Mouse (Mus musculus): ENCODE results near the gene Vegfc.
A peak's percentile ranks its signal among the peaks of the same experiment; 100 is the strongest.

Gene Vegfc

DNA sequence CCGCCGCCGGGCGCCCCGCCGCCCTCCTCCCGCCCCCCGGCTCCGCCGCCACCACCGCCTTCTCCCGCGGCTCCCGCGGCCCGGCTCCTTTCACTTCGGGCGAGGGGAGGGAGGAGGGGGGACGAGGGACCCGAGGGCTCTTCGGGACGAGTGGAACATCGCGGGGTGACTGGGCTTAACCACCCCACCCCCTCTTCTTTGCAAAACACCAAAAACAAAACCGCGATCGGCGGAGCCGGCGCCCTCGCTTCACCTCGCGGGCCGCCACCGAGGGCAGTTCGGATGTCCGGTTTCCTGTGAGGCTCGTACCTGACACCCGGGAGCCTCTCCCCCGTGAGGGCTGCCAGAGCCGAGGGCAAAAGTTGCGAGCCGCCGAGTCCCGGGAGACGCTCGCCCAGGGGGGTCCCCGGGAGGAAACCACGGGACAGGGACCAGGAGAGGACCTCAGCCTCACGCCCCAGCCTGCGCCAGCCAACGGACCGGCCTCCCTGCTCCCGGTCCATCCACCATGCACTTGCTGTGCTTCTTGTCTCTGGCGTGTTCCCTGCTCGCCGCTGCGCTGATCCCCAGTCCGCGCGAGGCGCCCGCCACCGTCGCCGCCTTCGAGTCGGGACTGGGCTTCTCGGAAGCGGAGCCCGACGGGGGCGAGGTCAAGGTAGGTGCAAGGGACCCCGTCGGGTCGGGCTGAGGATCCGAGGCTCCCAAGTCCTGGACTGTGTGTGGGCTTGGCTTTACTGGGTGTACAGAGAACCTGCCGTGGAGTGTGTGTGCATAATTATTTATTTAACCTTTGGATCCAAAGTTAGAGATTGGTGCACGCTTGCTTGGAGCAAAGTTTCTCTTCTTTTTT, at the start of gene Vegfc:
Gene Vegfc, plus strand, starts transcription at position 336 of the 850 bp plus-strand sequence.
- peak; percentile 56 for DNase-seq (ENCODE audit: low spot score)

DNA sequence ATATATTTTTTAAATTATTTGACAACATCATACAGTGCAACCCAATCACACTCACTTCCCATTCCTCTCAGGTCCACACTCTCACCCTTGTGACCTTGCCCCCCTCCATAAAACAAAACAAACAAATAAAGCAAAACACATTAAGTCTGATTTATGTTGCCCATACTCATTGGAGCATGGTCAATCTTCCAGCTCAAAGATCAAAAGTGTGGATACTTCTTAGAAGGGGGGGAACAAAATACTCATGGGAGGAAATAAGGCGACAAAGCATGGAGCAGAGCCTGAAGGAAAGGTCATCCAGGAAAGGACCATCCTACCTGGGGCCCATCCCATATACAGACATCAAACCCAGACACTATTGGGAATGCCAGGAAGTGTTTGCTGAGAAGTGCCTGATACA, 42.8 kb upstream of the Vegfc start:
- DNase-seq (ENCODE audit: low spot score), result no peak

DNA sequence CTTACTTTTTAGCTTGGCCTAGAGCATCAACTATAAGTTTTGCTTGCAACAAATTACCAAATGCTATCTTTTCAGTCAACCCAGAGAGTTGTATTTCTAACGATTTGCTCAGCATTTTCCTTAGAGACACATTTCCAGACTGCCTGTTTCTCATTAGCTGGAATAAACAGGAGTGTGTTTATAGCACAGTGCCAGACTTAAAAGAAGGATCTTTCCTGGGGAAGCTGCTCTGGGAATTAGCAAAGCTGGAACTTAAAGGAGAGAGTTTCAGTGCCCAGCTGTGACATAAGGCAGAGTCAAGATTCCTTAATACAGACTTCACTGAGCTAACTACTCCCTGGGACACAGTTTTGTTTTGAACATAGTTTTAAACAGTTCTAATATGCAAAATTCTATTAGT, 34.8 kb upstream of the Vegfc start:
- no peak for DNase-seq (ENCODE audit: low spot score)

DNA sequence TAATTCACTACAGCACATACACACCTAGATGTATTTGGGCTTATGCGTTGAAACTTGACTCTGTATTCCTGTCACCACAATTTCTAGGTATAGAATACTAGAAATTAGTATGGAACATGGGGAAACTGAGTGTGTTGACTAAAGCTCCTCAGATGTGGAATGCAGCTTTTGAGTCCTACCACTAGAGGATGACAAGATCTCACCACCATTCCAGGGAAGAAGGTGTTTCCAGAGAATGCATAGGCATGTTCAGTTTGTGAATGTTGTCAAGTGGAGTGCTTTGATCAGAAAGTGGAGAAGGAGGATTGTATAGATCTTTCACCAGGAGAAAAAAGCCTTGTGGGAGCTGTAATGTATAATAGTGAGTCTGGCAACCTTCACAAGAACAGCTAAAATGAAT, 33.9 kb upstream of the Vegfc start:
- DNase-seq (ENCODE audit: low spot score), result no peak

DNA sequence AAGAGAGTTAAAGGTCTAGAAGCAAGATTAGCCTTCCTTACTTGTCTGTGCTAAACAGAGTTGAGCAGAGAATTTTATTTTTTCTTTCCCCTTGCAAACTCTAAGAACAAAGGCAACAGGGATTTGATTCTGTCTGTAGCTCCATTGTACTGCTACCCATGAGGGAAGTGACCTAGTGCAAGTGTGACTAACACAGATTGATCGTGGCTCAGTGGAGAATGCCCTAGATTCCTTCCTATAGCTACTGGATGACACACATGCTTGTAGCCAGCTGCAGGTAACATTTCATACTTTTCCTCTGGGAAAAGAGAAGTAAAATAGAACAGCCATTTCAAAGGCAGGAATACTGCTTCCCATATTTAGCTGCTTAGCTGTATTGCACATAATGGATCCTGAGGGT, 24.2 kb upstream of the Vegfc start:
- no peak for DNase-seq (ENCODE audit: low spot score)

DNA sequence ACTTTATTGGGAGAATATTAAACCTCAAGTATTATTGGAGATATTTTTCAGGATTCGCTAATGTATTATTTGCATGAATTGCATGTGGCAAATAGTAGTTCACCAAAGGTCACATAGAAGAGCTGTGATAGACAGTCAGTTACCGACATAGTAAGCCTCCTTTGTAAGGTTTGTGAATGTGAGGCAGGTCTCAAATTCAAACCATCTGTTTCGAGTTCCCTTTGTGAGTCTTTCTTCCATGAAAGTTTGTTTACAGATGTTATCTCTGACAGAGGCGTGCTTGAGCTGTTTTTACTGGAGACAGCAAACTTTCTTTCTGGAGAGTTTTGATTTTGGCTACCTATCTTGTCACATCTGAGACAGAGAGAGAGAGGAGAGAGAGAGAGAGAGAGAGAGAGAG, 11.9 kb upstream of the Vegfc start:
- no peak for DNase-seq (ENCODE audit: low spot score)

DNA sequence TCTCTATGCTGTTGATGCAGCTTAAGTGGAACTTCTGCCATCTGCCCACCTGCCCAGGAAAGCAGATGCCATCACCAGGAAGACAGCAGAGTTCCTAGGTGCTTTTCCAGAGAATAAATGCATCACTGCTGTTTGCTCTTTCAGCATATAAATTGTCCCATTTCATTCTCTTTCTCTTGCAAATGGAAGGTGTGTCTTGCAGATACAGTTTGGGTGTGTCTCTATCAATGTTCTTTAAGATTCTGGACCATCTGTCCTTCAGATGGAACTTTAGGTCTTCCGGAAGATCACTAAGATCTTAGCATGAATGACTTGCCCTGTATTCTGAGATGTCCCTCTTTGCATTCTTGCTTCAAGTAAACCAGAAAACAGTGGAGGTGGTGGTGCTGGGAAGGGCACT, 1.1 kb upstream of the Vegfc start:
- DNase-seq (ENCODE audit: low spot score), result no peak

DNA sequence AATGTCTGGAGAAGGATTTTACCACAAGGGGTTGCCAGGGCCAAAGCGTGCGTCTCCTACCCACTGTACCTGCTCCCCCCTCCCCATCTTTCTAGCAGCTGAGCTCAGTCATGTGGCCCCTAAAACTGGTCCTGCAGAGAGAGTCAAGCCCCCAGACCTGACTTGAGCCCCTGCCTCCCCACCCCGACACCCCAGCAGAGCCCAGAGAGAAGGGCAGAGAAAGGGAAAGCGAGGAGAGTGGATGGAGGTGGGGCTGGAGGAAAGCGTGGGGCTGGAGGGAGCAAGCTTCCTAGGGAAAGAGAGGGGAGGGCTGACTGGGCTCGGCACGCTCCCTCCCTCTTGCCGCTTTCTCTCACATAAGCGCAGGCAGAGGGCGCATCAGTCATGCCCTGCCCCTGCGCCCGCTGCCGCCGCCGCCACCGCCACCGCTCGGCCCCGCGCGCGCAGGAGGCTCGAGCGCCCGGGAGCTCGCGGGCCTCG, 575 bp upstream of the Vegfc start:
- peak; percentile 54 for DNase-seq (ENCODE audit: low spot score)

DNA sequence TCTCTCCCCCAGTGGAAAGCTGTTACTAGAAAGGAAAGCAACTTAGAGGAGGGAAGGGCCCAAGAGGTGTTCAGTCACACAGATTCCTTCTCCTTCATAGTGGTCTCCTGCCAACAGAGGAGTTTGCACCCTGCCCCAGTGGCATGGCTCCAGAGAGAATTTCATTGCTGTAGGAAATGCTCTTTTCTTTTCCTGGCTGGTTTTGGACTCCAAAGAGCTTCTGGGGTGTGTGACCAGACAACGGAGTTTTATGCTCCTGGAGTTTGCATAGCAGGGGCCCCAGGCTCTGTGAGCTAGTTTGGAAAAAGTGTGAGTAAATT, 675 bp downstream of the Vegfc start:
- DNase-seq (ENCODE audit: low spot score), result no peak

DNA sequence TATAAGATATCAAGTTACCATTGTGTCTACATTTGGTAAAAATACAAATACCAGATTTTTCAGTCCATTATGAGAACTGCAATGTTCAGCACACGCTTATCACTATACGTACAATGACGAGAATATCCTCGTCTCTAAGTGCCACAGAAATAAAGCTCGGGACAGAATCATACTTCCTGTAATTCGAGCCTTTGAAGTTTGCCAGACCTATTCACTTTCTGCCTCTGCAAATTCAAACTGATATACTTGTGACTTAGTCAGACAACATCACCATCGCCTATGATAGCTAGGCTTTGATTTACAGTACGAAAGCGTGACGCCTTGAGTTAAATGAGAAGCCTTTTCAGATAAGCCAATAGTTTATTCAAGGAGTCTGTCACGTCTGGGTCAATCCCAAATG, 1.6 kb downstream of the Vegfc start:
- DNase-seq (ENCODE audit: low spot score), result no peak

DNA sequence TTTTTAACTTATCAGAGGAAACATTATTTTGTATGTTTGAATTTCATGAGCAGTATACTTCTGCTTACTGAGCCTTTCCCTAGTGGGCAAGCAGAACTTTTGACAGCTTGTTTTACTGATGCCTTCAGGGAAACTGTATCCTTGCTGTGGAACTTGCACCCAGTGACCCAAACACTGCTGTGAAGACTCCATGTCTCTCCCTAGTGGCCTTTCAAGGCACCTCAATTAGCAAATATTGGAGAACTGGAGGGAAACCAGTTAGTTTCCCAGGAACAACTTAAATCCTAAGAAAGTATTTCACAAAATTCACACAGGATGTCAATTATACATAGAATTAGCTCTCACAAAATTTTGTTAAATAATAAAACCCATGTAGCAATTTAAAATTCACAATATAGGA, 2.2 kb downstream of the Vegfc start:
- DNase-seq (ENCODE audit: low spot score), result no peak

DNA sequence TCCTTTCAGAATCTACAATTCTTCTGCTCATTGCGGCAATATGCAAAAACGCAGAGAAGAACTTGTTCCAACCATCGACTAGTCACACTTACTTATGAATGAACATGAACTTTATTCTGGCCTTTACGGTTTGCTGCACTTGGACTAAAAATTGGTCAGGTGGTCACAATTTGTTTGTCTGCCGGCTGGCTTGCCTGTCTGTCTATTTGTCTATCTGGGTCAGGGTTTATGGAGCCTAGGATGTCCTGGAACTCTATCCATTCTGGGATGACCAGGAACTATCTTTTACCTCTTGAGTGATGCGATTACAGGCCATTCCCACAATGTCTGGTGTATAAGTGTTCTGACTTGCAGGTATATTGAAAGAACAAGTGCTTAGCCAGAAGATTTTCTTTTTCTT, 8.5 kb downstream of the Vegfc start:
- DNase-seq (ENCODE audit: low spot score), result no peak

DNA sequence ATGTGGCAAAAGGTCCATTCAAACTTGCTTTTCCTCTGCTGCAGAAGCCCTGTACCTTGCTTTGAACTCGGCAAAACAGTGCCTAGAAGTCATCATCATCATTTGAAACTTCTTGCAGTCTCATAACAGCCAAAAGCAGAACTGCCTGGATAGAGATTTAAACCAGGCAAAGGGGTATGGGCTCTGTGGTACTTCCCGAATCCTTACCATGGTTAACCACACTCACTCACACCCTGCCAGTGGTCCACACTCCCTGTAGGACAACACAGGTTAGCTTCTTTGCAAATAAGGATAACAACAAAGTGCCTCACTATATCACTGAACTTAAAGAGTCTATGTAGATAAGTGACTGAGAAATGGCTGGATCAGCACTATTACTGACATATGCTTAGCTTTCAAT, 9.7 kb downstream of the Vegfc start:
- DNase-seq (ENCODE audit: low spot score), result no peak

DNA sequence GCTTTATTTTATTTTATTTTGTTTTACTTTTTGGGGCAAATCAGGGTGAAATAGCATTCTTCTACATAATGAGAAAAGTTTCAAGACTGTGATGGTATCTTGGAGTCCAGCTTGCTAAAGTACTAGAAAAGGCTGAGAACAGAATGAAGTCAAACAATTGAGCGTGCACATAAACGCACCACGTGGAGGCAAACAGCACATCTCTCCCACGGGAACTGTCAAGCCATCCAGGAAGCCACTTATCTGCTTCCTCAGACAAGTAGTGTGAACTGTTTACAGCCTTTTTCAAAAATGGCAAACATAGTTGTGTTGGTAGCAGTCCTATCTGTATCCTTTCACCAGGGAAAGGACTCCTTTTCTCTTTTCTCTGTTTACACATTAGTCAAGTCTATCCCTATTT, 11.8 kb downstream of the Vegfc start:
- DNase-seq (ENCODE audit: low spot score), result no peak

DNA sequence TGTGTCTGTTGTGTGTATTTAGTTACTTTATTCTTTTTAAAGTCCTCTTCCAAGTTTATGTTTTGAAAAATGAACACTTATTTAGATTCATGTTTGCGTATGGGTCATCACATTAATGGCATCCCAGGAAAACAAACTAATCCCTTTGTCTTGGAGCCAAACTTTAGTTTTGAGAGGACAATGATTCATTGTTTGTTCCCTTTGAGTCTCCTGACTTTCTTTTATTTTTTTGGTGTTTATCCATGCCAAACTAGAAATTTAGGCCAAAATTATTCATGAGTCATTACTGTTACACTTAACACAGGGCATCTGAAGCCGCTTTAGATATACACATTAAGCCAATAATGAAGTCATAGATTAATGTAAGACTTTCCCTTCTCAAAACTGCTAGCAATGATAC, 12.5 kb downstream of the Vegfc start:
- no peak for DNase-seq (ENCODE audit: low spot score)

DNA sequence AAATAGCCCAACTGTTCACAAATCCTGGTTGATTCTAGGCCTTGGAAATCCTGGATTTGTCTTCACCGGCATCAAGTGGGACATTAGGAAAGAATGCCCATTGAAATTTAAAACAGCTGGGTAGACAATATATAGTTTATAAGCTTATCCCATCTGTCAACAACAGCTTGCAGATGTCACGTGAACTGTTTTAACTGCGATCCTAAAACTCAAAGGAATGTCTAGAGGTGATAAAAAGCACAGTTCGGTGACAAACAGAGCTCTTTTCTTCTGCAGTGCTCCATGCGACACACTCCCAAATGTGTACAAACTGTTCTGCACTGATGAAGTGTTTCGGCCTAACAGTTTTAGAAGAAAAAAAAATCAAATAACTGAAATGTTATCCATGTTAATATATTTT, 22.7 kb downstream of the Vegfc start:
- DNase-seq (ENCODE audit: low spot score), result no peak

DNA sequence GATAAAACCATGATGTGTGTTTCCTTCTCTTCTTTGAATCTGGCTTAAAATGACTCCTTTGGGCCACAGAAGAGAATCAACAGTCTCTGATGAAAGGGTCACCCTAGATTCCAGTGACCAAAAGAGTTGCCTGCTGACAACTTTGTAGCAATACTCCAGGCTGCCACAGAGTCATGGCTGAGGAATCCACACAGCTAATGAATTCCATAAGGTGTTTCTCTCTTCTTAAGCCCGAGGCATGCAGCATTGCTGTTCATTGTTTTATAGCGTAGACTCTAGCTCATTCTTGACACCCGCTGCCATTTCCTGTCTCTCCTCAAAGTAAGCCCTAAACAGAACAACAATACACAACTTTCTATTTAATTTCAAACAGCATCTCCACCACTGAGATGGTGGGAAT, 37.2 kb downstream of the Vegfc start:
- no peak for DNase-seq (ENCODE audit: low spot score)

DNA sequence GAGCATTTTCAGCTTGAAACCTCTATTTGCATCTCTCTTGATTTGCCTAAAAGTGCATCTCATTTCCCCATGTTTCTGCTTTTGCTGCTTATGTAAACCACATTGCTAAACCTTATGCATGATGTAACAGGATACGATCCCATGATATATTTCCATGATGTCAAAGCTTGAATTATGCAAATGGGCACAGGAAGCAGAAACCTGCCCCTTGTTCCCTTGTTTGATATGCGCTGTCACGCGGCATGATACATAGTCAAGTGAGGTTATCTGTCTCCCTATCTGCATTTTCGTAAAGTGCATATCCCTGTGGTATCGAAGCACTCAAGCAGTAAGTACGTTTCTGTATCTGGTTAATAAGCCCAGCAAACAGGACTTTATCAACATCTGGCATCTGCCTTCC, 42.7 kb downstream of the Vegfc start:
- DNase-seq (ENCODE audit: low spot score), result no peak

DNA sequence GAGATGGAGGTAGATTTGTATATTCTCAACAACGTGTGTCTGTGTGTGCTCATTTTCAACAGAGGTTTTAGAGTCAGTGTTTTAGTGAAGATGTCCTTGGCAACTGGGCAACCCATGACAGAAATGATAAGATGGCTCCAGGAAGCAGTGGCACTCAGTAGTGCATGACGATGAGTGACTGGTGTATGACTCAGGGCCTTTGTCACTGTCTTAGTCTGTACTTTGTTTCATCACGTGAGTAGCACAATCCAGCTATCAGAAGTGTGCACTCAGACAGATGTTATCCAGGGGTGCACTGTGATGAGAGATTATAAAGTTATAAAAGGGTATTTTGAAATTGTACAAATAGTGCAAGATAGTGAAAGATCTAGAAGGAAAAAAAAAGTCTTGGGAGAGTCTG, 44.5 kb downstream of the Vegfc start:
- DNase-seq (ENCODE audit: low spot score), result no peak

DNA sequence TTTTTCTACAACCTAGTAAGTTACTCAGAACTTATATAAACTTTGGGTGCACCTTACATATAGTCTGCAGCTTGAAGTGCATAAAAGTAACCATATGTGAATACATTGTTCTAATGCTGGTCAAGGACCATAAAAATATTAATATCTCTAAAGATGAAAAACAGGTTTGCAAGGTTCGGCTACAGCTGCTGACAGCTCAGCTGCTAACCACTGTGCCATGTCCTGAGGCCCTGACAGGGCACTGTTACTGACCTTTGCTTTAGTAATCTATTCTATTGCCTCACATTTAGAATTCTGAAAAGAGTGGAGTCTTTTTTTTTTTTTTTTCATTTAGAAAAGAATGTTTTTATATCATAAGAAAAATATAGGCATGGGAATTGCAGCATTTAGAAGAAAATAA, 44.9 kb downstream of the Vegfc start:
- no peak for DNase-seq (ENCODE audit: low spot score)

DNA sequence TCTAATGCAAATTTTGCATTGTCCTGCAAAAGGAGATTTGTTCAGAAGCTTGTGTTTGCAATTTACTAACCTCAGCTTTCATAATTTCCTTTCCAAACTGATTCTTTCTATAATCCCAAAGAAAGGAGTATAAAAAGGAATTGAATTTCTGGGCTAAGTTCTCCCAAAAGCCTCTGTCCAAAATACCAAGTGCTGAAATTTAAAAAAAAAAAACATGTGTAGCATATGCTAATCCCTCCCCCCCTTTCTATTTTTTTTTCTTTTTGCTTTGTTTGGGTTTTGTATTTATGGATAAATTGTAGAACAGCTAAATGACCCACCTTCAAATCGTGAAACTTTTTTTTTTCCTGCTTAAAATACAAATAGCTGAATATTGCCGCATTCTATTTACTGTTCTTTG, 53.2 kb downstream of the Vegfc start:
- DNase-seq (ENCODE audit: low spot score), result no peak

DNA sequence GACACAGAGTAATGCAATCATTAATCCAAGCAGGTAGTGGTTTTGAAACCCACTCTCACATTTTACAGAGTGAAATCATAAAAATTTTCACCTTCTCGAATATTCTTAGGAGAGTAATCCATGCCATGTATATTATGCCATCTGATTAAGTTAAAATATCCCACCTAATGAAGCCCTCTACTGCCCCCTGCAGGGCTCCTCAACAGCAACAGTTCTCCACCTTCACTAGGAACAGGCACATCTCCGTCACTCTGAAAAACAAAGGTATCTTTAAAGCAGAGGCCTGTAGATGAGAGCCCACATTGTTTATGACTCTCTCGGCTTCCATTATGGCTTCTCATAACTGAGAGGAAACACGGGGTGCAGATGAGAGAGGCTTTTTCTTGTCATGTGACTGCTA, 75.8 kb downstream of the Vegfc start:
- DNase-seq (ENCODE audit: low spot score), result peak; percentile 60

DNA sequence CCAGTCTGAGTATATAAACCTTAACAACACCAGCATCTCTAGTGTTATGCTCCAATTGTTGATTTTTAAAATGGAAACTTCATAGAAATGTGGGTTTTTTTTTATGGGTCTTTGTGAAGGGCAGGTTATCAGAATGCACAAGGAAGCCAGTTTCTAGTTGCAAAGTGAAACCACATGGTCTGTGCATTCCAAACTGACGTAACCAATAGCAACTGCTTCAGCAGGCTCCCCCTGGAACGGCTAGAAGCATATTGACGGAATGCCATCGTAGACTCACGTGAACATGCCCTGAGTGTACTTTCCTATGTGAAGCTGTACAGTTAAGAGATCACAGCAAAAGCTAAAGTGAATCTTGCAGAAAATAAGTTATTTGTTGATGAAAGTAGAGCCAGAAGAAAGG, 86.1 kb downstream of the Vegfc start:
- DNase-seq (ENCODE audit: low spot score), result no peak

DNA sequence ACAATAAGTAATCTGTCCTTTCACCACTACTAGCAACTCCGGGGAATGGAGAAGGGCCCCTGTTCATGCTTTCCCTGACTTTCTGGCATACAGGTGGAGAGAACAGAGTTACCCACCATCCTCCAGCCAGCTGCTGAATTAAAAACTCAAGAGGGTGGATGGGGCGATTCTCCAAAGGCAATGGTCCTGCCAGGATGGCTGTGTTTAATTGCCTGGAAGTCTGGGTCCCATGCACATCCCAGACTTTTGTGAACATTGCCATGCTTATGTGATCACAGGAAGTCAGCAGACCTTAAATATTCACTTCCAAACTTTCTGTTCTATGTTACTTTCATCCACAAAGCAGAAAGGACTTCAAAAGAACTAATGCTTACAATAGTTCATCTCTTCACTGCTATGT, 107.9 kb downstream of the Vegfc start:
- no peak for DNase-seq (ENCODE audit: low spot score)

DNA sequence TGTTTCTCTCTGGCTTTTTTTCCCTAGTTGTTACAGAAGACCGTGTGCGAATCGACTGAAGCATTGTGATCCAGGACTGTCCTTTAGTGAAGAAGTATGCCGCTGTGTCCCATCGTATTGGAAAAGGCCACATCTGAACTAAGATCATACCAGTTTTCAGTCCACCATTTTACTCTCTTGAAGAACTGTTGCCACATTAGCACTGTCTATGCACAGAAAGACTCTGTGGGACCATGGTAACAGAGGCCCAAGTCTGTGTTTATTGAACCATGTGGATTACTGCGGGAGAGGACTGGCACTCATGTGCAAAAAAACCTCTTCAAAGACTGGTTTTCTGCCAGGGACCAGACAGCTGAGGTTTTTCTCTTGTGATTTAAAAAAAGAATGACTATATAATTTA, 108.5 kb downstream of the Vegfc start:
- DNase-seq (ENCODE audit: low spot score), result no peak
